Mouse (Mus musculus) midbrain, embryonic 10.5 days (tissue): ENCODE measurements around the gene Tmem189. TPM values are rescaled to one million over a fixed set of nuclear protein-coding genes. Genes with fewer than 3 reads are reported as not detected.
A peak's percentile ranks its signal among the peaks of the same experiment; 100 is the strongest.

ENCODE experiments used
- DNase-seq: peaks from one replicate; pipeline ENCODE4 v3.0.0-alpha.2; 2017; ENCODE audit warnings: low spot score
- H3K27ac ChIP-seq: fragments of 300-500 bp; sonication (generic); replicated peaks from 2 replicates; pipeline ENCODE4 v1.5.1; 2016; ENCODE audit warnings: mild to moderate bottlenecking
- H3K27me3 ChIP-seq: fragments of 300-500 bp; sonication (generic); 2 replicates; pipeline ENCODE4 v1.6.1; 2016; ENCODE audit warnings: low read depth, mild to moderate bottlenecking; ENCODE audit not compliant: poor library complexity, severe bottlenecking
- H3K36me3 ChIP-seq: fragments of 300-500 bp; sonication (generic); 2 replicates; pipeline ENCODE4 v1.6.1; 2016; ENCODE audit warnings: mild to moderate bottlenecking, moderate library complexity
- H3K4me1 ChIP-seq: fragments of 300-500 bp; sonication (generic); 2 replicates; pipeline ENCODE4 v1.6.1; 2016
- H3K4me3 ChIP-seq: fragments of 300-500 bp; sonication (generic); 2 replicates; pipeline ENCODE4 v1.5.1; 2016; ENCODE audit warnings: mild to moderate bottlenecking, moderate library complexity
- H3K9me3 ChIP-seq: fragments of 300-500 bp; sonication (generic); replicated peaks from 2 replicates; pipeline ENCODE4 v1.6.1; 2016; ENCODE audit warnings: mild to moderate bottlenecking
- WGBS: fragments of 180-500 bp; shearing (Covaris S2); methylation state at CpG from one replicate; pipeline ENCODE4 v1.1.7; 2016; 5-methylcytosine and 5-hydroxymethylcytosine counted together
- polyA plus RNA-seq: library from polyadenylated mRNA; unstranded; fragments of >200 nt; fragmentation: Nextera tagmentation; extraction: Ambion mirVana; gene quantifications from 2 replicates; pipeline ENCODE4 v1.2.1, GENCODE M21; 2016

Tmem189 gene
- polyA plus RNA-seq, 1 experiment from 2014 or later = 35.8 TPM

GRCm38 (mm10) chr2:167695491-167695890, 5.9 kb upstream of the Tmem189 start:
- peaks cover 6% of the 10 kb centered on the region for H3K9me3 ChIP-seq
- H3K27me3 ChIP-seq = peaks cover 26% of the 10 kb centered on the region
- DNase-seq = no peak
- WGBS = 78% methylated on average over 14 of the region's 14 CpGs
- no peak overlapping the region for H3K4me3 ChIP-seq
- 0 out of 2 replicates have a peak overlapping the region, but pooled peaks have one; percentile 28 for H3K27ac ChIP-seq
- no peaks in the 10 kb centered on the region for H3K36me3 ChIP-seq
- 0 out of 2 replicates have a peak, but pooled peaks cover under 1% of the 10 kb centered on the region for H3K4me1 ChIP-seq

GRCm38 (mm10) chr2:167694963-167695362, 5.3 kb upstream of the Tmem189 start:
- Histone ChIP-seq H3K4me1 (peaks cover 3% of the 10 kb centered on the region; the same call in 1 of the 2 replicates), H3K36me3 (no peaks in the 10 kb centered on the region), H3K4me3 (no peak overlapping the region), H3K27me3 (peaks cover 32% of the 10 kb centered on the region), H3K27ac (no peak overlapping the region), H3K9me3 (peaks cover 6% of the 10 kb centered on the region)
- no peak for DNase-seq
- WGBS = 96% methylated on average over 7 of the region's 7 CpGs

- no peak for DNase-seq
- Histone ChIP-seq H3K4me3 (no peak overlapping the region), H3K9me3 (peaks cover 6% of the 10 kb centered on the region), H3K36me3 (no peaks in the 10 kb centered on the region), H3K27me3 (peaks cover 39% of the 10 kb centered on the region), H3K4me1 (peaks cover 10% of the 10 kb centered on the region), H3K27ac (no peak overlapping the region)
- WGBS = 84% methylated on average over 1 of the region's 1 CpGs
Observed at GRCm38 (mm10) chr2:167694244-167694643, 4.6 kb upstream of the Tmem189 start.

- Histone ChIP-seq H3K4me3 (no peak overlapping the region), H3K9me3 (peaks cover 6% of the 10 kb centered on the region), H3K36me3 (no peaks in the 10 kb centered on the region), H3K27ac (no peak overlapping the region), H3K4me1 (peaks cover 17% of the 10 kb centered on the region), H3K27me3 (peaks cover 46% of the 10 kb centered on the region)
- WGBS = 94% methylated on average over 2 of the region's 2 CpGs
- no peak for DNase-seq
Observed at GRCm38 (mm10) chr2:167693540-167693939, 3.9 kb upstream of the Tmem189 start.

- Histone ChIP-seq H3K9me3 (peaks cover 6% of the 10 kb centered on the region), H3K4me1 (peaks cover 24% of the 10 kb centered on the region), H3K4me3 (no peak overlapping the region), H3K36me3 (no peaks in the 10 kb centered on the region), H3K27ac (no peak overlapping the region), H3K27me3 (peaks cover 53% of the 10 kb centered on the region)
- 77% methylated on average over 3 of the region's 3 CpGs for WGBS
- DNase-seq = no peak
Observed at GRCm38 (mm10) chr2:167692831-167693230, 3.2 kb upstream of the Tmem189 start.

- 90% methylated on average over 14 of the region's 14 CpGs for WGBS
- Histone ChIP-seq H3K4me1 (peaks cover 29% of the 10 kb centered on the region), H3K36me3 (no peaks in the 10 kb centered on the region), H3K9me3 (peaks cover 6% of the 10 kb centered on the region), H3K4me3 (no peak overlapping the region), H3K27ac (no peak overlapping the region), H3K27me3 (peaks cover 60% of the 10 kb centered on the region)
- DNase-seq = no peak
Observed at GRCm38 (mm10) chr2:167691871-167692661, 2.4 kb upstream of the Tmem189 start.

GRCm38 (mm10) chr2:167691410-167691809, 1.8 kb upstream of the Tmem189 start:
- WGBS = 93% methylated on average over 6 of the region's 6 CpGs
- H3K36me3 ChIP-seq = no peaks in the 10 kb centered on the region
- H3K4me3 ChIP-seq = no peak overlapping the region
- DNase-seq = no peak
- peaks cover 29% of the 10 kb centered on the region for H3K4me1 ChIP-seq
- peaks cover 6% of the 10 kb centered on the region for H3K9me3 ChIP-seq
- H3K27ac ChIP-seq = no peak overlapping the region
- H3K27me3 ChIP-seq = peaks cover 67% of the 10 kb centered on the region

- WGBS = 88% methylated on average over 12 of the region's 12 CpGs
- peaks cover 6% of the 10 kb centered on the region for H3K9me3 ChIP-seq
- peak overlapping the region; percentile 9; the same call in 1 of the 2 replicates for H3K4me3 ChIP-seq
- H3K27ac ChIP-seq = no peak overlapping the region
- peaks cover 72% of the 10 kb centered on the region for H3K27me3 ChIP-seq
- no peak for DNase-seq
- H3K4me1 ChIP-seq = peaks cover 29% of the 10 kb centered on the region
- H3K36me3 ChIP-seq = no peaks in the 10 kb centered on the region
Observed at GRCm38 (mm10) chr2:167690962-167691311, 1.3 kb upstream of the Tmem189 start.

- H3K9me3 ChIP-seq = peaks cover 5% of the 10 kb centered on the region
- H3K36me3 ChIP-seq = no peaks in the 10 kb centered on the region
- peaks cover 30% of the 10 kb centered on the region for H3K4me1 ChIP-seq
- peak overlapping the region; percentile 75 for H3K4me3 ChIP-seq
- H3K27ac ChIP-seq = no peak overlapping the region
- no peak for DNase-seq
- 61% methylated on average over 15 of the region's 15 CpGs for WGBS
- peaks cover 77% of the 10 kb centered on the region for H3K27me3 ChIP-seq
Observed at GRCm38 (mm10) chr2:167690219-167690961, 768 bp upstream of the Tmem189 start.

- Histone ChIP-seq H3K9me3 (no peaks in the 10 kb centered on the region), H3K27me3 (peaks cover 81% of the 10 kb centered on the region), H3K4me1 (peaks cover 33% of the 10 kb centered on the region), H3K27ac (peak within 1 kb of the TSS; percentile 83), H3K4me3 (peak within 1 kb of the TSS; percentile 75), H3K36me3 (no peaks in the 10 kb centered on the region)
- under 1% methylated on average over 144 of the region's 147 CpGs for WGBS
- peak; percentile 70 for DNase-seq
Observed at GRCm38 (mm10) chr2:167688498-167689451, 847 bp downstream of the Tmem189 start, which contains the start of gene Cebpb. TSS of gene Cebpb (plus strand) at chr2:167688915.

GRCm38 (mm10) chr2:167688126-167688497, 1.5 kb downstream of the Tmem189 start:
- peak overlapping the region; percentile 75 for H3K4me3 ChIP-seq
- no peaks in the 10 kb centered on the region for H3K9me3 ChIP-seq
- no peaks in the 10 kb centered on the region for H3K36me3 ChIP-seq
- DNase-seq = no peak
- H3K27me3 ChIP-seq = peaks cover 80% of the 10 kb centered on the region
- WGBS = 25% methylated on average over 12 of the region's 12 CpGs
- H3K4me1 ChIP-seq = peaks cover 33% of the 10 kb centered on the region
- no peak overlapping the region for H3K27ac ChIP-seq

GRCm38 (mm10) chr2:167687651-167688101, 1.9 kb downstream of the Tmem189 start:
- Histone ChIP-seq H3K27ac (no peak overlapping the region), H3K4me3 (peak overlapping the region; percentile 75; the same call in 1 of the 2 replicates), H3K9me3 (no peaks in the 10 kb centered on the region), H3K27me3 (peaks cover 76% of the 10 kb centered on the region), H3K36me3 (no peaks in the 10 kb centered on the region), H3K4me1 (peaks cover 33% of the 10 kb centered on the region)
- 52% methylated on average over 11 of the region's 11 CpGs for WGBS
- peak; percentile 17 for DNase-seq
